Mouse (Mus musculus): Measurements from ENCODE around the gene Olfr1158. TPM values are rescaled to one million over a fixed set of nuclear protein-coding genes. Genes with fewer than 3 reads are reported as not detected.
"Not testable (repeated sequence)": the region's sequence is repeated elsewhere in the genome, so short reads cannot be mapped to it uniquely, and the experiment has no call there.

Olfr1158 gene
- not detected in 2 replicates for polyA plus RNA-seq (2012; ENCODE audit: insufficient read depth, insufficient read length, low replicate concordance, missing spikeins)

GRCm38 (mm10) chr2:87989813-87990212, at the start of gene Olfr1158:
TSS of gene Olfr1158 (plus strand) at chr2:87990113.
- no peak within 1 kb of the TSS for H3K4me3 ChIP-seq (ENCODE audit: insufficient read depth, low read depth, low read length)
- TF ChIP-seq CTCF (IDR thresholded peaks at IDR 0.05; ENCODE audit: insufficient read depth, low read depth, low read length) (no peak), POLR2A (IDR thresholded peaks at IDR 0.05; ENCODE audit: insufficient read depth, low read depth, low read length) (no peak)
- no peak within 1 kb of the TSS for H3K27ac ChIP-seq (ENCODE audit: insufficient read depth, low read depth, low read length)
- no peaks in the 10 kb centered on the region for H3K4me1 ChIP-seq (ENCODE audit: control insufficient read depth, insufficient read depth, low read length)

- 94% methylated on average over 1 of the region's 1 CpGs for WGBS
- TF ChIP-seq CTCF (IDR thresholded peaks at IDR 0.05; ENCODE audit: insufficient read depth, low read depth, low read length): no peak
- no peak within 1 kb of the TSS for H3K4me3 ChIP-seq (ENCODE audit: insufficient read depth, low read depth, low read length)
- no peaks in the 10 kb centered on the region for H3K4me1 ChIP-seq (ENCODE audit: control insufficient read depth, insufficient read depth, low read length)
- no peak within 1 kb of the TSS for H3K27ac ChIP-seq (ENCODE audit: insufficient read depth, low read depth, low read length)
These were observed 44.9 kb upstream of the Olfr1158 start, which contains the start of gene Olfr1155 for GRCm38 (mm10) chr2:87945037-87945436. TSS of gene Olfr1155 (minus strand) at chr2:87945137.

- TF ChIP-seq CTCF (IDR thresholded peaks at IDR 0.05; ENCODE audit: insufficient read depth, low read depth, low read length) (no peak), POLR2A (IDR thresholded peaks at IDR 0.05; ENCODE audit: insufficient read depth, low read depth, low read length) (no peak)
- H3K4me1 ChIP-seq (ENCODE audit: control insufficient read depth, insufficient read depth, low read length): no peaks in the 10 kb centered on the region
- no peak within 1 kb of the TSS for H3K27ac ChIP-seq (ENCODE audit: insufficient read depth, low read depth, low read length)
- no peak within 1 kb of the TSS for H3K4me3 ChIP-seq (ENCODE audit: insufficient read depth, low read depth, low read length)
These were observed 36.9 kb upstream of the Olfr1158 start, which contains the start of gene Olfr1156 for GRCm38 (mm10) chr2:87953000-87953399. TSS of gene Olfr1156 (minus strand) at chr2:87953100.

- Histone ChIP-seq H3K27ac (ENCODE audit: insufficient read depth, low read depth, low read length) (no peak within 1 kb of the TSS), H3K4me3 (ENCODE audit: insufficient read depth, low read depth, low read length) (no peak within 1 kb of the TSS), H3K4me1 (ENCODE audit: control insufficient read depth, insufficient read depth, low read length) (no peaks in the 10 kb centered on the region)
- TF ChIP-seq POLR2A (IDR thresholded peaks at IDR 0.05; ENCODE audit: insufficient read depth, low read depth, low read length): no peak
- no peak for TF ChIP-seq CTCF (IDR thresholded peaks at IDR 0.05; ENCODE audit: insufficient read depth, low read depth, low read length)
- WGBS: 98% methylated on average over 4 of the region's 4 CpGs
These were observed 21.7 kb upstream of the Olfr1158 start, which contains the start of gene Olfr1157 for GRCm38 (mm10) chr2:87968199-87968598. TSS of gene Olfr1157 (minus strand) at chr2:87968299.

GRCm38 (mm10) chr2:87974563-87974962, 15.3 kb upstream of the Olfr1158 start, which contains the start of gene Olfr74:
TSS of gene Olfr74 (minus strand) at chr2:87974663.
- TF ChIP-seq CTCF (IDR thresholded peaks at IDR 0.05; ENCODE audit: insufficient read depth, low read depth, low read length) (no peak), POLR2A (IDR thresholded peaks at IDR 0.05; ENCODE audit: insufficient read depth, low read depth, low read length) (no peak)
- Histone ChIP-seq H3K4me3 (ENCODE audit: insufficient read depth, low read depth, low read length) (no peak within 1 kb of the TSS), H3K27ac (ENCODE audit: insufficient read depth, low read depth, low read length) (no peak within 1 kb of the TSS), H3K4me1 (ENCODE audit: control insufficient read depth, insufficient read depth, low read length) (no peaks in the 10 kb centered on the region)
- WGBS: 66% methylated on average over 3 of the region's 3 CpGs

- H3K27ac ChIP-seq (ENCODE audit: insufficient read depth, low read depth, low read length): no peak within 1 kb of the TSS
- no peak for TF ChIP-seq POLR2A (IDR thresholded peaks at IDR 0.05; ENCODE audit: insufficient read depth, low read depth, low read length)
- no peak for TF ChIP-seq CTCF (IDR thresholded peaks at IDR 0.05; ENCODE audit: insufficient read depth, low read depth, low read length)
- no peak within 1 kb of the TSS for H3K4me3 ChIP-seq (ENCODE audit: insufficient read depth, low read depth, low read length)
- H3K4me1 ChIP-seq (ENCODE audit: control insufficient read depth, insufficient read depth, low read length): no peaks in the 10 kb centered on the region
These were observed 17.8 kb downstream of the Olfr1158 start, which contains the start of gene Olfr1160 for GRCm38 (mm10) chr2:88007515-88008318. TSS of gene Olfr1160 (minus strand) at chr2:88008268.

- not testable (repeated sequence) for H3K4me3 ChIP-seq (ENCODE audit: insufficient read depth, low read depth, low read length); H3K4me1 ChIP-seq (ENCODE audit: control insufficient read depth, insufficient read depth, low read length); H3K27ac ChIP-seq (ENCODE audit: insufficient read depth, low read depth, low read length)
- 91% methylated on average over 1 of the region's 1 CpGs for WGBS
These were observed 32.6 kb downstream of the Olfr1158 start, which contains the start of gene Olfr1161 for GRCm38 (mm10) chr2:88022474-88022873. TSS of gene Olfr1161 (plus strand) at chr2:88022774.

GRCm38 (mm10) chr2:88037599-88037998, 47.7 kb downstream of the Olfr1158 start, which contains the start of gene Olfr73:
TSS of gene Olfr73 (minus strand) at chr2:88037699.
- no peak for TF ChIP-seq CTCF (IDR thresholded peaks at IDR 0.05; ENCODE audit: insufficient read depth, low read depth, low read length)
- no peak for TF ChIP-seq POLR2A (IDR thresholded peaks at IDR 0.05; ENCODE audit: insufficient read depth, low read depth, low read length)
- Histone ChIP-seq H3K4me1 (ENCODE audit: control insufficient read depth, insufficient read depth, low read length) (no peaks in the 10 kb centered on the region), H3K4me3 (ENCODE audit: insufficient read depth, low read depth, low read length) (no peak within 1 kb of the TSS), H3K27ac (ENCODE audit: insufficient read depth, low read depth, low read length) (no peak within 1 kb of the TSS)

Other genes starting within 250 kb of the Olfr1158 start
- gene Olfr1140, start 246.4 kb upstream of the Olfr1158 start, polyA plus RNA-seq (2012; ENCODE audit: insufficient read depth, insufficient read length, low replicate concordance, missing spikeins): not detected in 2 replicates
- gene Olfr1141, start 236.1 kb upstream of the Olfr1158 start, polyA plus RNA-seq (2012; ENCODE audit: insufficient read depth, insufficient read length, low replicate concordance, missing spikeins): not detected in 2 replicates
- gene Olfr152, start 210.6 kb upstream of the Olfr1158 start, polyA plus RNA-seq (2012; ENCODE audit: insufficient read depth, insufficient read length, low replicate concordance, missing spikeins): not detected in 2 replicates
- not detected in 2 replicates for gene Olfr1143, start 189.5 kb upstream of the Olfr1158 start, polyA plus RNA-seq (2012; ENCODE audit: insufficient read depth, insufficient read length, low replicate concordance, missing spikeins)
- gene Olfr1145, start 180.3 kb upstream of the Olfr1158 start, polyA plus RNA-seq (2012; ENCODE audit: insufficient read depth, insufficient read length, low replicate concordance, missing spikeins): not detected in 2 replicates
- not detected in 2 replicates for gene Olfr1148, start 159.6 kb upstream of the Olfr1158 start, polyA plus RNA-seq (2012; ENCODE audit: insufficient read depth, insufficient read length, low replicate concordance, missing spikeins)
- not detected in 2 replicates for gene Olfr1150-ps1, start 146.1 kb upstream of the Olfr1158 start, polyA plus RNA-seq (2012; ENCODE audit: insufficient read depth, insufficient read length, low replicate concordance, missing spikeins)
- gene Olfr1151, start 134.3 kb upstream of the Olfr1158 start, polyA plus RNA-seq (2012; ENCODE audit: insufficient read depth, insufficient read length, low replicate concordance, missing spikeins): not detected in 2 replicates
- gene Olfr1152, start 123.6 kb upstream of the Olfr1158 start, polyA plus RNA-seq (2012; ENCODE audit: insufficient read depth, insufficient read length, low replicate concordance, missing spikeins): not detected in 2 replicates
- gene Olfr1153, start 95.2 kb upstream of the Olfr1158 start, polyA plus RNA-seq (2012; ENCODE audit: insufficient read depth, insufficient read length, low replicate concordance, missing spikeins): not detected in 2 replicates
- gene Olfr1154, start 84.9 kb upstream of the Olfr1158 start, polyA plus RNA-seq (2012; ENCODE audit: insufficient read depth, insufficient read length, low replicate concordance, missing spikeins): not detected in 2 replicates
- not detected in 2 replicates for gene Olfr1155, start 45.0 kb upstream of the Olfr1158 start, polyA plus RNA-seq (2012; ENCODE audit: insufficient read depth, insufficient read length, low replicate concordance, missing spikeins)
- gene Olfr1156, start 37.0 kb upstream of the Olfr1158 start, polyA plus RNA-seq (2012; ENCODE audit: insufficient read depth, insufficient read length, low replicate concordance, missing spikeins): not detected in 2 replicates
- gene Olfr1157, start 21.8 kb upstream of the Olfr1158 start, polyA plus RNA-seq (2012; ENCODE audit: insufficient read depth, insufficient read length, low replicate concordance, missing spikeins): not detected in 2 replicates
- not detected in 2 replicates for gene Olfr74, start 15.4 kb upstream of the Olfr1158 start, polyA plus RNA-seq (2012; ENCODE audit: insufficient read depth, insufficient read length, low replicate concordance, missing spikeins)
- not detected in 2 replicates for gene Olfr1160, start 18.2 kb downstream of the Olfr1158 start, polyA plus RNA-seq (2012; ENCODE audit: insufficient read depth, insufficient read length, low replicate concordance, missing spikeins)
- not detected in 2 replicates for gene Olfr1161, start 32.7 kb downstream of the Olfr1158 start, polyA plus RNA-seq (2012; ENCODE audit: insufficient read depth, insufficient read length, low replicate concordance, missing spikeins)
- not detected in 2 replicates for gene Olfr73, start 47.6 kb downstream of the Olfr1158 start, polyA plus RNA-seq (2012; ENCODE audit: insufficient read depth, insufficient read length, low replicate concordance, missing spikeins)
- not detected in 2 replicates for gene Olfr1162, start 61.0 kb downstream of the Olfr1158 start, polyA plus RNA-seq (2012; ENCODE audit: insufficient read depth, insufficient read length, low replicate concordance, missing spikeins)
- gene Olfr1163, start 81.7 kb downstream of the Olfr1158 start, polyA plus RNA-seq (2012; ENCODE audit: insufficient read depth, insufficient read length, low replicate concordance, missing spikeins): not detected in 2 replicates
- not detected in 2 replicates for gene Olfr1164, start 103.9 kb downstream of the Olfr1158 start, polyA plus RNA-seq (2012; ENCODE audit: insufficient read depth, insufficient read length, low replicate concordance, missing spikeins)
- not detected in 2 replicates for gene Olfr1166, start 138.2 kb downstream of the Olfr1158 start, polyA plus RNA-seq (2012; ENCODE audit: insufficient read depth, insufficient read length, low replicate concordance, missing spikeins)
- gene Olfr1167, start 165.1 kb downstream of the Olfr1158 start, polyA plus RNA-seq (2012; ENCODE audit: insufficient read depth, insufficient read length, low replicate concordance, missing spikeins): not detected in 2 replicates
- not detected in 2 replicates for gene Olfr1168, start 191.8 kb downstream of the Olfr1158 start, polyA plus RNA-seq (2012; ENCODE audit: insufficient read depth, insufficient read length, low replicate concordance, missing spikeins)
- gene Olfr1170, start 238.2 kb downstream of the Olfr1158 start, polyA plus RNA-seq (2012; ENCODE audit: insufficient read depth, insufficient read length, low replicate concordance, missing spikeins): not detected in 2 replicates